Mouse (Mus musculus) midbrain, embryonic 16.5 days (tissue): ENCODE data around the gene Wbp2. TPM values are rescaled to one million over a fixed set of nuclear protein-coding genes. Genes with fewer than 3 reads are reported as not detected.
"Not testable (repeated sequence)": the region's sequence is repeated elsewhere in the genome, so short reads cannot be mapped to it uniquely, and the experiment has no call there.

Source experiments
- ATAC-seq: fragments of 200-750 bp; cut with Nextera tagmentation; 2 replicates; pipeline ENCODE4 v1.8.0; 2017; ENCODE audit warnings: moderate TSS enrichment
- H3K27ac ChIP-seq: fragments of 300-500 bp; sonication (generic); 2 replicates; pipeline ENCODE4 v1.5.1; 2014; ENCODE audit warnings: mild to moderate bottlenecking, low read length, mixed read lengths
- H3K27me3 ChIP-seq: fragments of 300-500 bp; sonication (generic); 2 replicates; pipeline ENCODE4 v1.6.1; 2014; ENCODE audit warnings: low read depth, low read length, mixed read lengths; ENCODE audit not compliant: control insufficient read depth, insufficient read depth
- H3K36me3 ChIP-seq: fragments of 300-500 bp; sonication (generic); 2 replicates; pipeline ENCODE4 v1.6.1; 2014; ENCODE audit warnings: mild to moderate bottlenecking, low read length, moderate library complexity, mixed read lengths; ENCODE audit not compliant: control insufficient read depth, insufficient read depth
- H3K4me1 ChIP-seq: fragments of 300-500 bp; sonication (generic); 2 replicates; pipeline ENCODE4 v1.6.1; 2014; ENCODE audit warnings: mild to moderate bottlenecking, low read length, mixed read lengths; ENCODE audit not compliant: control insufficient read depth, insufficient read depth
- H3K4me2 ChIP-seq: fragments of 300-500 bp; sonication (generic); 2 replicates; pipeline ENCODE4 v1.6.1; 2014; ENCODE audit warnings: mild to moderate bottlenecking, low read length, mixed read lengths
- H3K4me3 ChIP-seq: fragments of 300-500 bp; sonication (generic); 2 replicates; pipeline ENCODE4 v1.5.1; 2014; ENCODE audit warnings: low read depth, mild to moderate bottlenecking, low read length, moderate library complexity, mixed read lengths
- H3K9ac ChIP-seq: fragments of 300-500 bp; sonication (generic); 2 replicates; pipeline ENCODE4 v1.6.1; 2014; ENCODE audit warnings: low read depth, low read length, mixed read lengths
- H3K9me3 ChIP-seq: fragments of 300-500 bp; sonication (generic); replicated peaks from 2 replicates; pipeline ENCODE4 v1.6.1; 2014; ENCODE audit warnings: mild to moderate bottlenecking, low read length, mixed read lengths; ENCODE audit not compliant: control insufficient read depth, poor library complexity, severe bottlenecking
- WGBS: fragments of 180-500 bp; shearing (Covaris S2); extraction: QIAGEN DNeasy Blood & Tissue Kit; methylation state at CpG from one replicate; pipeline ENCODE4 v1.1.7; 2014; 5-methylcytosine and 5-hydroxymethylcytosine counted together
- polyA plus RNA-seq: library from polyadenylated mRNA; unstranded; fragments of >200 nt; fragmentation: Nextera tagmentation; extraction: Ambion mirVana; gene quantifications from 2 replicates; pipeline ENCODE4 v1.2.1, GENCODE M21; 2015

The Wbp2 gene
- polyA plus RNA-seq, 1 experiment from 2014 or later: 206 TPM

- Histone ChIP-seq H3K9me3 (no peaks in the 10 kb centered on the region), H3K4me2 (no peak overlapping the region), H3K27me3 (no peaks in the 10 kb centered on the region), H3K9ac (no peak overlapping the region), H3K4me3 (no peak overlapping the region), H3K4me1 (no peaks in the 10 kb centered on the region), H3K36me3 (no peaks in the 10 kb centered on the region), H3K27ac (no peak overlapping the region)
- 92% methylated on average over 5 of the region's 5 CpGs for WGBS
- no peak for ATAC-seq
These were observed 9.7 kb upstream of the Wbp2 start for GRCm38 (mm10) chr11:116096213-116097108.

- ATAC-seq: no peak
- no peaks in the 10 kb centered on the region for H3K27me3 ChIP-seq
- H3K27ac ChIP-seq: no peak overlapping the region
- H3K9me3 ChIP-seq: no peaks in the 10 kb centered on the region
- no peaks in the 10 kb centered on the region for H3K36me3 ChIP-seq
- H3K4me3 ChIP-seq: no peak overlapping the region
- 78% methylated on average over 3 of the region's 3 CpGs for WGBS
- H3K4me2 ChIP-seq: no peak overlapping the region
- H3K4me1 ChIP-seq: no peaks in the 10 kb centered on the region
- H3K9ac ChIP-seq: no peak overlapping the region
These were observed 8.8 kb upstream of the Wbp2 start for GRCm38 (mm10) chr11:116095573-116095972.

GRCm38 (mm10) chr11:116093771-116094565 lies 7.2 kb upstream of the Wbp2 start:
- Histone ChIP-seq H3K36me3 (no peaks in the 10 kb centered on the region), H3K9me3 (no peaks in the 10 kb centered on the region), H3K4me2 (no peak overlapping the region), H3K27me3 (no peaks in the 10 kb centered on the region), H3K9ac (no peak overlapping the region), H3K27ac (no peak overlapping the region), H3K4me3 (no peak overlapping the region), H3K4me1 (no peaks in the 10 kb centered on the region)
- whole genome bisulfite sequencing: 68% methylated on average over 16 of the region's 16 CpGs
- no peak for ATAC-seq

DNA sequence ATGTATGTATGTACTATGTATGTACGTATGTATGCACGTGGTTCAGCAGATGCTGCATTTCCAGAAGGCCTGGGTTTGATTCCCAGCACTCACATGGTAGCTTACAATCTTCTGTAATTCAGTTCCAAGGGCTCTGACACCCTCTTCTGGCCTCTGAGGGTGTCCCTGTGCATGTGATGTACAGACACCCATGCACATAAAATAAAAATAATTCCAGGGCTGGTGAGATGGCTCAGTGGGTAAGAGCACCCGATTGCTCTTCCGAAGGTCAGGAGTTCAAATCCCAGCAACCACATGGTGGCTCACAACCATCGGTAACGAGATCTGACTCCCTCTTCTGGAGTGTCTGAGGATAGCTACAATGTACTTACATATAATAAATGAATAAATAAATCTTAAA lies 6.2 kb upstream of the Wbp2 start:
- not testable (repeated sequence) for H3K9ac ChIP-seq, H3K27me3 ChIP-seq, H3K27ac ChIP-seq, H3K36me3 ChIP-seq, ATAC-seq, H3K4me1 ChIP-seq, H3K4me2 ChIP-seq, H3K9me3 ChIP-seq, H3K4me3 ChIP-seq
- 91% methylated on average over 6 of the region's 6 CpGs for WGBS

GRCm38 (mm10) chr11:116091591-116091990 lies 4.8 kb upstream of the Wbp2 start:
- Histone ChIP-seq H3K9ac (no peak overlapping the region), H3K4me1 (peaks cover 5% of the 10 kb centered on the region), H3K4me2 (no peak overlapping the region), H3K27ac (no peak overlapping the region), H3K4me3 (no peak overlapping the region), H3K36me3 (no peaks in the 10 kb centered on the region), H3K9me3 (no peaks in the 10 kb centered on the region), H3K27me3 (no peaks in the 10 kb centered on the region)
- WGBS: 85% methylated on average over 6 of the region's 6 CpGs
- no peak for ATAC-seq

GRCm38 (mm10) chr11:116089545-116089944 lies 2.8 kb upstream of the Wbp2 start:
- no peak overlapping the region for H3K27ac ChIP-seq
- H3K4me3 ChIP-seq: no peak overlapping the region
- H3K9ac ChIP-seq: no peak overlapping the region
- 89% methylated on average over 6 of the region's 6 CpGs for WGBS
- ATAC-seq: no peak
- peaks cover 15% of the 10 kb centered on the region for H3K4me1 ChIP-seq
- no peaks in the 10 kb centered on the region for H3K9me3 ChIP-seq
- no peaks in the 10 kb centered on the region for H3K36me3 ChIP-seq
- H3K27me3 ChIP-seq: no peaks in the 10 kb centered on the region
- H3K4me2 ChIP-seq: no peak overlapping the region

GRCm38 (mm10) chr11:116088741-116089394 lies 2.1 kb upstream of the Wbp2 start:
- H3K4me3 ChIP-seq: no peak overlapping the region
- H3K4me2 ChIP-seq: no peak overlapping the region
- no peak overlapping the region for H3K27ac ChIP-seq
- H3K9ac ChIP-seq: no peak overlapping the region
- 81% methylated on average over 11 of the region's 11 CpGs for WGBS
- H3K36me3 ChIP-seq: no peaks in the 10 kb centered on the region; the same call in 1 of the 2 replicates
- H3K4me1 ChIP-seq: peaks cover 15% of the 10 kb centered on the region
- no peak for ATAC-seq
- H3K9me3 ChIP-seq: no peaks in the 10 kb centered on the region
- H3K27me3 ChIP-seq: no peaks in the 10 kb centered on the region

DNA sequence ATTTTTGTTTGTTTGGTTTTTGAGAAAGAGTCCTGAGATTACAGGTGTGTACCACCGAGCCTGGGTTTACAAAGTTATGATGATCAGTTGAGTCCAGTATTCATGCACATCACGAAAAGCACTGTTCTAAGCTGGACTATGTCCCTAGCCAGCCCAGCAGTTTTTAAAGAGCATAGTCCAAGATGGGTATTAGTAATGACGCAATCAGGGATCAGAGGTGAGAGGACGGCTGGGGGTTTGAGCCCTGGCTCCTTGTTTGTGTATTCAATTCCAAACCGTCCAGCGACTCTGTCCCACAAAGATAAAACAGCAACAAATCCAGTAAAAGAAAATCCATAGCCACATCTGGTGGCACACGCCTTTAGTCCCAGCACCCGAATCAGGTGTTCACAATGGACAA lies 1.4 kb upstream of the Wbp2 start:
- peaks cover 15% of the 10 kb centered on the region for H3K4me1 ChIP-seq
- peak overlapping the region; percentile 60; the same call in 1 of the 2 replicates for H3K9ac ChIP-seq
- H3K4me3 ChIP-seq: no peak overlapping the region
- no peak overlapping the region for H3K27ac ChIP-seq
- no peaks in the 10 kb centered on the region for H3K27me3 ChIP-seq
- 84% methylated on average over 8 of the region's 8 CpGs for WGBS
- H3K36me3 ChIP-seq: peaks cover 3% of the 10 kb centered on the region; the same call in 1 of the 2 replicates
- no peak for ATAC-seq
- H3K9me3 ChIP-seq: no peaks in the 10 kb centered on the region
- no peak overlapping the region for H3K4me2 ChIP-seq
